Mouse (Mus musculus): ENCODE measurements around the gene Sparcl1. TPM values are rescaled to one million over a fixed set of nuclear protein-coding genes. Genes with fewer than 3 reads are reported as not detected.

The Sparcl1 gene
- polyA plus RNA-seq, 1 experiment from 2014 or later = 585 TPM

DNA sequence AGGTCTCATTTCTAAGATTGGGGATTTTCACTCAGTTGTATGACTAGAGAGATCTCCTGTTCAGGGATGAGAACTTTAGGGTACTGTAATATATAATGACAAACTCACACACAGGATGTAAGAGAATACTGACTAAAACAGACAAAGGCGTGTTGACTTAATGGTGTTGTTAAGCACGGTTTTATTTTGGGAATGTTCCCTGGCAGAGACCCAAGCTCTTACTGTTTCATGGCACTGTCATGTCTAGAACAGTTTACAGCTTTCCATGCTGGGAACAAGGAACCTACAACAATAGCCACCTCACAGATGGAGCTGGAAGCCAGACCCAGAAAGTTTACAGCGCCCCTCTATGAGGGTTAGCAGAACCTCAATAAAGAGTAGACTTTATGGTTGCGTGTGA, 2.4 kb upstream of the Sparcl1 start:
- WGBS = 68% methylated on average over 4 of the region's 4 CpGs
- Histone ChIP-seq H3K4me2 (ENCODE audit: low read length) (no peak overlapping the region), H3K9me3 (ENCODE audit: control insufficient read depth, low read length) (no peaks in the 10 kb centered on the region), H3K27ac (ENCODE audit: low read depth, low read length) (0 out of 2 replicates have a peak overlapping the region, but pooled peaks have one; percentile 36), H3K36me3 (ENCODE audit: control insufficient read depth, insufficient read depth, low read length) (no peaks in the 10 kb centered on the region), H3K4me1 (ENCODE audit: control insufficient read depth, insufficient read depth, low read depth, low read length) (peaks cover 13% of the 10 kb centered on the region), H3K27me3 (replicated peaks; ENCODE audit: control insufficient read depth, insufficient read depth, low read length) (no peaks in the 10 kb centered on the region; the same call in 1 of the 2 replicates), H3K4me3 (ENCODE audit: low read length) (no peak overlapping the region), H3K9ac (ENCODE audit: low read depth, low read length) (no peak overlapping the region)
- ATAC-seq = no peak

DNA sequence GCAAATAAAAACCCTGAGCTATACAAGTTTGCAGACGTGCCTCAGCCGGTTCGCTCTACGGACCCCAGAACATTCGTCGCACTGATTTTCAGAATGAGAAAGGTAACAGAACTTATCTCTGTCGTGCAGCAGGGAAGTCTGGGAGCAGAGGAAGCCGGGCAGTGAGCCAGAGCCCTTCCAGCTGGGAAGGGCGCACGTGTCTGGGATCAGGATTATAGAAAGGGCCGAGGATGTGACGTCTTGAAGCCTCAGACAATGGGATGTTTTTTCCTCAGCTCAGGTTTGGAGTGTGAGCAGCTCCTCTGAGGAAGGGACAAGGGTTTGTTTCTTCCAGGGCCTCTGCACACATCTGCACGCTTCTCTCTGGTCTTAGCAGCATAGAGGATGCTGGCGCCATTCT, 1.6 kb upstream of the Sparcl1 start:
- peak overlapping the region; percentile 83 for H3K27ac ChIP-seq (ENCODE audit: low read depth, low read length)
- peak; percentile 3; the same call in 1 of the 2 replicates for ATAC-seq
- peaks cover 20% of the 10 kb centered on the region for H3K4me1 ChIP-seq (ENCODE audit: control insufficient read depth, insufficient read depth, low read depth, low read length)
- H3K36me3 ChIP-seq (ENCODE audit: control insufficient read depth, insufficient read depth, low read length) = no peaks in the 10 kb centered on the region
- H3K4me3 ChIP-seq (ENCODE audit: low read length) = no peak overlapping the region
- H3K9ac ChIP-seq (ENCODE audit: low read depth, low read length) = no peak overlapping the region
- no peaks in the 10 kb centered on the region; the same call in 1 of the 2 replicates for H3K27me3 ChIP-seq (replicated peaks; ENCODE audit: control insufficient read depth, insufficient read depth, low read length)
- peak overlapping the region; percentile 0; the same call in 1 of the 2 replicates for H3K4me2 ChIP-seq (ENCODE audit: low read length)
- 32% methylated on average over 14 of the region's 14 CpGs for WGBS
- H3K9me3 ChIP-seq (ENCODE audit: control insufficient read depth, low read length) = no peaks in the 10 kb centered on the region

DNA sequence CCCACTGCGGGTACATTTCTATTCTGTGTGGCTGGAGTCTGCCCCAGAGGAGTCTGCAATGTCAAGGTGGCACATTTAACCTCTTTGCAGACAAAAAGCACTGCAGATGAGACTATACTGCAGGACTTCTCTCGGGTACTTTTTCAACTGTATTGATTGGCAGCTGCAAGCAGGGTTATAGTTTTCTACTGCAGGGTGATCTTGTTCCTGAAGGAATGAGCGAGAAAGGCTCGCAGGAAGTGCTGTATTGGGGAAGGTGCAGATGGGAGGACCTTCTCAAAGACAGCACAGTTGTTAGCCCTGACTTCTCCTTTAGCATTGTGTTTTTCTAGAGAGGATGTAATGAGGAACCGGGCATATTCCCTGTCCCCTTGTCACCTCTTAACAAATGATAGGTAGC, 1.0 kb downstream of the Sparcl1 start:
- peak overlapping the region; percentile 53 for H3K4me2 ChIP-seq (ENCODE audit: low read length)
- H3K9me3 ChIP-seq (ENCODE audit: control insufficient read depth, low read length) = no peaks in the 10 kb centered on the region
- H3K9ac ChIP-seq (ENCODE audit: low read depth, low read length) = peak overlapping the region; percentile 24
- no peaks in the 10 kb centered on the region for H3K36me3 ChIP-seq (ENCODE audit: control insufficient read depth, insufficient read depth, low read length)
- peak overlapping the region; percentile 32 for H3K4me3 ChIP-seq (ENCODE audit: low read length)
- no peaks in the 10 kb centered on the region for H3K27me3 ChIP-seq (replicated peaks; ENCODE audit: control insufficient read depth, insufficient read depth, low read length)
- 9% methylated on average over 5 of the region's 5 CpGs for WGBS
- ATAC-seq = no peak
- peaks cover 45% of the 10 kb centered on the region for H3K4me1 ChIP-seq (ENCODE audit: control insufficient read depth, insufficient read depth, low read depth, low read length)
- H3K27ac ChIP-seq (ENCODE audit: low read depth, low read length) = peak overlapping the region; percentile 83

- H3K4me1 ChIP-seq (ENCODE audit: control insufficient read depth, insufficient read depth, low read depth, low read length) = peaks cover 46% of the 10 kb centered on the region
- no peak for ATAC-seq
- H3K27me3 ChIP-seq (replicated peaks; ENCODE audit: control insufficient read depth, insufficient read depth, low read length) = no peaks in the 10 kb centered on the region
- H3K9me3 ChIP-seq (ENCODE audit: control insufficient read depth, low read length) = no peaks in the 10 kb centered on the region
- peak overlapping the region; percentile 5; the same call in 1 of the 2 replicates for H3K9ac ChIP-seq (ENCODE audit: low read depth, low read length)
- peak overlapping the region; percentile 53 for H3K4me2 ChIP-seq (ENCODE audit: low read length)
- peak overlapping the region; percentile 32 for H3K4me3 ChIP-seq (ENCODE audit: low read length)
- H3K36me3 ChIP-seq (ENCODE audit: control insufficient read depth, insufficient read depth, low read length) = no peaks in the 10 kb centered on the region
- 8% methylated on average over 9 of the region's 9 CpGs for WGBS
- peak overlapping the region; percentile 83 for H3K27ac ChIP-seq (ENCODE audit: low read depth, low read length)
Observed at GRCm38 (mm10) chr5:104112016-104112415, 1.5 kb downstream of the Sparcl1 start.

DNA sequence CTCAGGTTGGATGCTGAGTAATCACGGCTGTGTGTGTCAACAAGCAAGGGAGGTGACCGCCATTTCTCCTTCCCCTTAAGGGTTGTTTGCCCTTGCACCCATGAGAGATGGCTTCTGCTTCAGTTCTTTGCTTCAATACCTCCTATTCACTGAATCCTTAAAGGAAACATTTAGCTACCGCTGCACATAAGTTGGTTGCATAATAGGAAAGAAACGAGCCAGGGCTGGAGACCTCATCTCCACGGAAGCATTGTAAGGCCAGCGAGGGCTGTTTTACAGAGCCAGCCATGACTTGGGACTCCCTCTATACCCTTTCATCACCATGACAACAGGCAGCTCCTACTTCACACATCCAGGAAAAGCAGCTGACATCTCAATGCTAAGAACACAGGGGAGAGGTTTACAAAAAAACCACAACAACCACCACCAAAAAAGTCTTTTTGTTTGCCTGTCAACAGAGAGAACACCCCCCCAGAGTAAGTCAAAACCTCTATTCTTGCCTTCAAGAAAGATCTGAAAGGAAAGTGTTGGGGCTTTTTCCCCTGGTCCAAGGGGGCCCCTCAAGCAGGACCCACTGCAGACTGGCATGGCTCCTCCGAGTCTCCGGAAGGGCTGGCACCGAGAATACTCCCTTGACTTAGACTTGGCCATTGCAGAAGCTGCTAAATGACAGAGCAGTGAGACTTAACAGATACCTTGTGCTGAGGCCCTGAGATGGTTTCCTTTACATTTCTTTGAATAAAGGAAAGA, 3.2 kb downstream of the Sparcl1 start:
- no peaks in the 10 kb centered on the region for H3K9me3 ChIP-seq (ENCODE audit: control insufficient read depth, low read length)
- WGBS = 6% methylated on average over 9 of the region's 9 CpGs
- peak overlapping the region; percentile 20 for H3K4me3 ChIP-seq (ENCODE audit: low read length)
- H3K36me3 ChIP-seq (ENCODE audit: control insufficient read depth, insufficient read depth, low read length) = no peaks in the 10 kb centered on the region
- peak overlapping the region; percentile 53 for H3K4me2 ChIP-seq (ENCODE audit: low read length)
- no peaks in the 10 kb centered on the region for H3K27me3 ChIP-seq (replicated peaks; ENCODE audit: control insufficient read depth, insufficient read depth, low read length)
- peak overlapping the region; percentile 33 for H3K9ac ChIP-seq (ENCODE audit: low read depth, low read length)
- H3K27ac ChIP-seq (ENCODE audit: low read depth, low read length) = peak overlapping the region; percentile 83
- peak; percentile 87 for ATAC-seq
- H3K4me1 ChIP-seq (ENCODE audit: control insufficient read depth, insufficient read depth, low read depth, low read length) = peaks cover 43% of the 10 kb centered on the region

DNA sequence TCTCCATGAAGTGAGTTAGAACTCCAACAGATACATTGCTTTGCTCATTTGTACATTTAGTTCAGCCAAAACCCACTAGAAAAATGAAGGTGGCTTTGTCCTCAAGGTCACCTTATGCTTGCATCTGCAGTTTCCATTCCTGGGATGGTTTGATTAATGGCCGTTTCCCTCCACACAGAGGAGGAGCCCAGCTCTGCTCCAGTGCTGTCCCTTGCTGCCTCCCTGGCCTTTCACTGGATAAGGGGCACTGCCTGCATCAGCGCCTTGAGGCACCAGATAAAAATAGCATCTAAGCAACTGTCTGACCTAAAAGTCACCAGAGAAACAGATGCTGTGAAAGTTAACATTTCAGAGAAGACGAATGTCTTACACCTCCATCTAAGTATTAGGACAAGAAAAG, 4.0 kb downstream of the Sparcl1 start:
- peak overlapping the region; percentile 83 for H3K27ac ChIP-seq (ENCODE audit: low read depth, low read length)
- H3K27me3 ChIP-seq (replicated peaks; ENCODE audit: control insufficient read depth, insufficient read depth, low read length) = no peaks in the 10 kb centered on the region
- no peaks in the 10 kb centered on the region for H3K9me3 ChIP-seq (ENCODE audit: control insufficient read depth, low read length)
- no peak for ATAC-seq
- H3K9ac ChIP-seq (ENCODE audit: low read depth, low read length) = peak overlapping the region; percentile 11; the same call in 1 of the 2 replicates
- no peaks in the 10 kb centered on the region for H3K36me3 ChIP-seq (ENCODE audit: control insufficient read depth, insufficient read depth, low read length)
- peaks cover 43% of the 10 kb centered on the region for H3K4me1 ChIP-seq (ENCODE audit: control insufficient read depth, insufficient read depth, low read depth, low read length)
- peak overlapping the region; percentile 25 for H3K4me3 ChIP-seq (ENCODE audit: low read length)
- H3K4me2 ChIP-seq (ENCODE audit: low read length) = peak overlapping the region; percentile 53
- WGBS = 14% methylated on average over 3 of the region's 3 CpGs

DNA sequence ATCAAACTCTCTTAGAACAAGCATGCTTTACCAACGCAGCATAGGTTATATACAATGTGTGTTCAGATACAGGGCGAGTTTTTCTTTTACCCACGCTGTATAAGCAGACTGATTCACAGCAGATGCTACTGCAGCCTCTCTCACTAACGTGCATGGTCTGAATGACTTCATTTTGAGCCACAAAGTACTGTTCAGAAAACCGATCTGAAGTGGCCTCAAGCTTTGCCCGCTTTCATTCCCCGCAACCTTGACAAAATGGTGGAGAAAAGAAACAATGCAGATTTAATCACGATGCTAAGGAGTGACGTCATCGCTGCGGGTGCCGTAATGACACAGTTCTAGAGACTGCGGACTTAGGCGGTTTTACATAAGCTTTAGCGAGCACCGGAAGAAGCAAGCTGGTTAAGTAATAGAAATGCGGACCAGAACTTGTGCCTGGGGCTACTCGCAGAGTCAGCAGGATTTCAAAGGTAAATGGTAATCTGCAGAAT, 4.6 kb downstream of the Sparcl1 start:
- H3K4me1 ChIP-seq (ENCODE audit: control insufficient read depth, insufficient read depth, low read depth, low read length) = peaks cover 41% of the 10 kb centered on the region
- H3K27me3 ChIP-seq (replicated peaks; ENCODE audit: control insufficient read depth, insufficient read depth, low read length) = no peaks in the 10 kb centered on the region
- H3K9ac ChIP-seq (ENCODE audit: low read depth, low read length) = peak overlapping the region; percentile 51; the same call in 1 of the 2 replicates
- peak overlapping the region; percentile 53 for H3K4me2 ChIP-seq (ENCODE audit: low read length)
- no peaks in the 10 kb centered on the region for H3K9me3 ChIP-seq (ENCODE audit: control insufficient read depth, low read length)
- H3K36me3 ChIP-seq (ENCODE audit: control insufficient read depth, insufficient read depth, low read length) = no peaks in the 10 kb centered on the region
- peak overlapping the region; percentile 25 for H3K4me3 ChIP-seq (ENCODE audit: low read length)
- 6% methylated on average over 18 of the region's 18 CpGs for WGBS
- ATAC-seq = peak; percentile 29
- H3K27ac ChIP-seq (ENCODE audit: low read depth, low read length) = peak overlapping the region; percentile 83

DNA sequence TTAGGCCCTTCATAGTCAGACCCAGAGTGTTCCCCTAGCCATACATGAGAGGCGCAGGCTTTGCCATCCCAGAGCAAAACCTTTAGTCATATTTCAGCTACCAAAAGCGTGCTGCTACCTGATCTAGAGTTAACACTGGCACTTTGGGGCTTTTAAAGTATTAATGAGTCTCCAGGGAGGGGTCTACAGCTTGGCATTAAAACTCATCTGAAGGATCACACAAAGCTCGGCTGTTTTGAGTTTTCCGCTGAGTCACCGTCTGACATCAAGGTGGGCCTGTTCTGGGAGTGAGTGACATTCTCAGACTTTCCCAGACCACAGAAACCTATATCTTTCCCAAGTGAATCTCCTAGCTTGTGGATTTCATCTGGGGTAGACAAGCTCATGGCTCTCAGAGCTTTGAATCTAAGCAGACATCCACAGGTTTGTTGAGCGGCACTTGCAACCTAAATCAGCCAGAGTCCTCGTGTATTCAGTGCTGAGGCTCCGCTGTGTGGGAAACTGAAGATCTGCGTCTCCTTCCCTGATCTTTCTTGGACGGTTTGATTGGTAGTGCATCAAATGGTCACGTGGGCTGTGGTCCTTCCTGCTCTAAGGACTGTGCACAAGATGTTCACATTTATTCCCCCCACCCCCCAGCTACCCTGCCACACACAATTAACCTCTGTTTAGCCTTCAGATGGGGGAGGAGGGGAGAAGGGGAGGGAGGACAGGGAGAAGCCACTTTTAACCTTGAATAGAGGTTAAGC, 5.2 kb downstream of the Sparcl1 start:
- peak; percentile 48 for ATAC-seq
- Histone ChIP-seq H3K27ac (ENCODE audit: low read depth, low read length) (peak overlapping the region; percentile 83), H3K36me3 (ENCODE audit: control insufficient read depth, insufficient read depth, low read length) (no peaks in the 10 kb centered on the region), H3K9ac (ENCODE audit: low read depth, low read length) (peak overlapping the region; percentile 51; the same call in 1 of the 2 replicates), H3K27me3 (replicated peaks; ENCODE audit: control insufficient read depth, insufficient read depth, low read length) (no peaks in the 10 kb centered on the region), H3K4me1 (ENCODE audit: control insufficient read depth, insufficient read depth, low read depth, low read length) (peaks cover 35% of the 10 kb centered on the region), H3K4me2 (ENCODE audit: low read length) (peak overlapping the region; percentile 53), H3K9me3 (ENCODE audit: control insufficient read depth, low read length) (no peaks in the 10 kb centered on the region), H3K4me3 (ENCODE audit: low read length) (peak overlapping the region; percentile 25)
- 33% methylated on average over 11 of the region's 11 CpGs for WGBS

DNA sequence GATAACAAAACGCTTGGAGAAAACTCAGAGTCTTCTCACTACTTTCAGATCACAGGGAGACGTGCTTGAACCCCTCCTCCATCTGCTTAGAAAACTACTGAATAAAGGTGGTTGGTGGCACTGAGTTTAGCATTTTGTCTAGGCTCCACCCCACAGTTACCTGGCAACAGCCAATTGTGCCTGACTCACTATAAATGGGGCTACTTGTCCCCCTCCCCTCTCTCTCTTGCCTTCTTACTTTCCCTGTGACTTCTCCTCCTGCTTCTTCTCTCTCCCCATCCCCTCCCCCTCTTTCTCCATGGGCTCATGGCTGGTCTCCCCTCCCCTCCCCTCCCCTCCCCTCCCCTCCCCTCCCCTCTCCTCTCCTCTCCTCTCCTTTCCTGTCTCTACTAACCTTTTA, 9.4 kb downstream of the Sparcl1 start:
- no peak for ATAC-seq
- no peak overlapping the region for H3K27ac ChIP-seq (ENCODE audit: low read depth, low read length)
- peaks cover 19% of the 10 kb centered on the region for H3K4me1 ChIP-seq (ENCODE audit: control insufficient read depth, insufficient read depth, low read depth, low read length)

More for the DNA sequence above, 9.4 kb downstream of the Sparcl1 start:
- H3K27me3 ChIP-seq (replicated peaks; ENCODE audit: control insufficient read depth, insufficient read depth, low read length) = no peaks in the 10 kb centered on the region
- H3K4me3 ChIP-seq (ENCODE audit: low read length) = no peak overlapping the region
- H3K9ac ChIP-seq (ENCODE audit: low read depth, low read length) = no peak overlapping the region
- WGBS = 37% methylated on average over 2 of the region's 2 CpGs
- H3K9me3 ChIP-seq (ENCODE audit: control insufficient read depth, low read length) = no peaks in the 10 kb centered on the region
- no peaks in the 10 kb centered on the region for H3K36me3 ChIP-seq (ENCODE audit: control insufficient read depth, insufficient read depth, low read length)
- H3K4me2 ChIP-seq (ENCODE audit: low read length) = no peak overlapping the region

Data from hindbrain, embryonic 16.5 days (tissue).